Mouse (Mus musculus): ENCODE results near the gene Selenoo.

The Selenoo gene

GRCm38 (mm10) chr15:89147895-89148294 lies 59.0 kb downstream of the Selenoo start:
- no peak for DNase-seq (ENCODE audit: extremely low spot score, low spot score)

- DNase-seq (ENCODE audit: extremely low spot score, low spot score): peak; percentile 57
Observed at GRCm38 (mm10) chr15:89148496-89149270, 59.8 kb downstream of the Selenoo start.

GRCm38 (mm10) chr15:89149271-89150040 lies 60.6 kb downstream of the Selenoo start, which contains the start of gene Mapk11:
Gene Mapk11 (minus strand): TSS chr15:89149628.
- peak; percentile 68 for DNase-seq (ENCODE audit: extremely low spot score, low spot score)
